15 mouse cellular contexts compared by ENCODE assay signal in genomic region chr9:101908849-101909248, GRCm38 (mm10). TPM values are rescaled to one million over a fixed set of nuclear protein-coding genes. Genes with fewer than 3 reads are reported as not detected.
DNase-seq lines count a peak whose midpoint lies in the region; ATAC-seq lines count a peak whose summit lies in the region.
"Had no signal": no experiment of that assay in that cellular context is flagged by ENCODE, and none has a peak within 500 bp of the region (broad histone marks: within the 10 kb centered on the region; RNA-seq: fewer than 3 reads in every experiment).

No protein-coding gene starts in this region.

- peak overlapping the region; percentile 41 for H3K27ac ChIP-seq in forebrain, embryonic 11.5 days (ENCODE audit: low read depth, low read length)
- peak overlapping the region; percentile 42 for H3K27ac ChIP-seq in hindbrain, embryonic 15.5 days (replicated peaks)
- H3K27ac ChIP-seq in heart, embryonic 10.5 days = no peak overlapping the region
- H3K27ac ChIP-seq: macrophage had no signal

- H3K36me3 ChIP-seq in forebrain, embryonic 11.5 days (ENCODE audit: control insufficient read depth, insufficient read depth, low read length) = no peaks in the 10 kb centered on the region
- no peaks in the 10 kb centered on the region for H3K36me3 ChIP-seq in hindbrain, embryonic 15.5 days
- no peaks in the 10 kb centered on the region for H3K36me3 ChIP-seq in heart, embryonic 10.5 days

- no peaks in the 10 kb centered on the region for H3K9me3 ChIP-seq in forebrain, embryonic 11.5 days (ENCODE audit: control insufficient read depth, low read length)
- no peaks in the 10 kb centered on the region for H3K9me3 ChIP-seq in hindbrain, embryonic 15.5 days
- no peaks in the 10 kb centered on the region for H3K9me3 ChIP-seq in heart, embryonic 10.5 days

- H3K9ac ChIP-seq in forebrain, embryonic 11.5 days (ENCODE audit: low read length) = peak overlapping the region; percentile 29
- no peak overlapping the region for H3K9ac ChIP-seq in hindbrain, embryonic 15.5 days

- 0 out of 2 replicates have a peak overlapping the region, but pooled peaks have one; percentile 18 for H3K4me2 ChIP-seq in forebrain, embryonic 11.5 days (ENCODE audit: low read depth, low read length, severe bottlenecking)
- no peak overlapping the region for H3K4me2 ChIP-seq in hindbrain, embryonic 15.5 days
- H3K4me2 ChIP-seq: liver, embryonic 11.5 days had no signal

- H3K4me1 ChIP-seq in forebrain, embryonic 11.5 days (replicated peaks; ENCODE audit: control insufficient read depth, insufficient read depth, low read length) = peaks cover 17% of the 10 kb centered on the region
- H3K4me1 ChIP-seq in hindbrain, embryonic 15.5 days (replicated peaks) = peaks cover 32% of the 10 kb centered on the region
- H3K4me1 ChIP-seq in heart, embryonic 10.5 days = no peaks in the 10 kb centered on the region

- DNase-seq in heart, adult 11 months = peak; percentile 69
- no peak for DNase-seq in heart, adult 18-20 months
- DNase-seq in forebrain, embryonic 11.5 days (ENCODE audit: low spot score) = peak; percentile 66
- peak; percentile 26 for DNase-seq in neural tube, embryonic 10.5 days (ENCODE audit: extremely low spot score, low spot score)
- no peak for DNase-seq in heart, adult 8-10 months (ENCODE audit: low spot score)
- no peak for DNase-seq in heart, embryonic 10.5 days (ENCODE audit: low spot score)
- DNase-seq: cerebellum, adult 9-10 months; gastrocnemius, postnatal 10 days; kidney, postnatal 36 days had no signal

- H3K4me3 ChIP-seq in forebrain, embryonic 11.5 days (ENCODE audit: low read depth, low read length) = no peak overlapping the region
- H3K4me3 ChIP-seq in hindbrain, embryonic 15.5 days = no peak overlapping the region
- H3K4me3 ChIP-seq in heart, embryonic 10.5 days = no peak overlapping the region

- H3K27me3 ChIP-seq in forebrain, embryonic 11.5 days (ENCODE audit: control insufficient read depth, insufficient read depth, low read length) = no peaks in the 10 kb centered on the region
- no peaks in the 10 kb centered on the region for H3K27me3 ChIP-seq in hindbrain, embryonic 15.5 days
- 0 out of 2 replicates have a peak, but pooled peaks cover 6% of the 10 kb centered on the region for H3K27me3 ChIP-seq in heart, embryonic 10.5 days (ENCODE audit: insufficient read depth, poor library complexity, severe bottlenecking)

- WGBS in forebrain, embryonic 11.5 days = 17% methylated on average over 5 of the region's 5 CpGs
- WGBS in hindbrain, embryonic 15.5 days = 9% methylated on average over 5 of the region's 5 CpGs
- 78% methylated on average over 5 of the region's 5 CpGs for WGBS in heart, embryonic 10.5 days

- ATAC-seq in forebrain, embryonic 11.5 days (replicated peaks; ENCODE audit: low FRiP score) = peak; percentile 88
- peak; percentile 79 for ATAC-seq in hindbrain, embryonic 15.5 days (ENCODE audit: low FRiP score, low read depth)
- no peak for ATAC-seq in granulocyte monocyte progenitor cell, adult 5-6 weeks (replicated peaks; ENCODE audit: poor library complexity, severe bottlenecking)
- ATAC-seq: intestine, postnatal 0 days had no signal

RNA-seq across cellular contexts. Expression of gene 9630041A04Rik, which starts 47.2 kb away (rescaled TPM):
- not detected for total RNA-seq in heart, adult 18-20 months (2021)
- polyA plus RNA-seq in forebrain, embryonic 11.5 days (2014; fragmentation: Nextera tagmentation; extraction: Ambion mirVana) = 0.29 TPM in 1 of 2 replicates, not detected in the other
- polyA plus RNA-seq in hindbrain, embryonic 15.5 days (2015; fragmentation: Nextera tagmentation; extraction: Ambion mirVana) = 0.26 and 0.30 TPM in 2 replicates
- total RNA-seq in granulocyte monocyte progenitor cell, adult 5-6 weeks (2014; fragmentation: Nextera tagmentation) = not detected in 2 replicates
- not detected in 2 replicates for total RNA-seq in granulocyte monocyte progenitor cell, adult 5-6 weeks (2017)
- not detected for total RNA-seq in heart, adult 8-10 months (2022)
- not detected in 2 replicates for polyA plus RNA-seq in heart, embryonic 10.5 days (2016; fragmentation: Nextera tagmentation; extraction: Ambion mirVana)
- total RNA-seq: gastrocnemius, postnatal 10 days had no signal
- polyA plus RNA-seq: heart, embryonic 16.5 days; intestine, postnatal 0 days; liver, embryonic 11.5 days; macrophage had no signal

Comparison
In these comparisons a context has a peak if more than half of its experiments do, and no peak if none do; other contexts are left out.
1. DNase-seq: peak in heart, adult 11 months (single experiment), forebrain, embryonic 11.5 days (single experiment) and neural tube, embryonic 10.5 days (single experiment); none in heart, adult 18-20 months (0 of 2), heart, adult 8-10 months (single experiment) and heart, embryonic 10.5 days (single experiment).